Mouse (Mus musculus): ENCODE data around the gene Rab11fip5. TPM values are rescaled to one million over a fixed set of nuclear protein-coding genes. Genes with fewer than 3 reads are reported as not detected.
A peak's percentile ranks its signal among the peaks of the same experiment; 100 is the strongest.

Gene Rab11fip5
- total RNA-seq, 2 experiments from 2014 or later: 81.7 to 82.1 TPM

- DNase-seq (ENCODE audit: low spot score in 2 of 2): peak; percentile 93 to 95
These were observed 290 bp upstream of the Rab11fip5 start for GRCm38 (mm10) chr6:85374734-85375114.

GRCm38 (mm10) chr6:85373066-85373860 lies 1.2 kb downstream of the Rab11fip5 start:
- DNase-seq (ENCODE audit: low spot score in 2 of 2): no peak

DNA sequence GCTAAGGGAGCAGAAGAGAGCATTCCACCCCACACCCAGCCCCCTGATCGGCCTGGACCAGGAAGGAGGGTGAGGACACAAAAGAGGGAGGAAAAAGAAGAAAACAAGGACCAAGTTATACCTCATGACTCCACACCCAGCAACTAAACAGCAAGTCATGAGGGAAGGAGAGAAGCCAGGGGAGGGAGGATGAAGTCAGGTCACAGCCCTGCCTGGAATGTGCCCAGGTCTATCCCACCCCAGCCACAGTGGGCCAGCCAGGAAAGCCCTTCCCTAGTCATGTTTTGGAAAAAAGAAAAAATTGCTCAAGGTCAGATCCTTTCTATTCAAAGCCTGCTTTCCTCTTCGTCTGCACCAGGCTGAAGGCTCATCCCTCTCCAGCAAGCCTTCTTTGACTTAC lies 1.9 kb downstream of the Rab11fip5 start:
- DNase-seq (ENCODE audit: low spot score in 2 of 2): no peak

- DNase-seq (ENCODE audit: low spot score in 2 of 2): no peak
These were observed 2.5 kb downstream of the Rab11fip5 start for GRCm38 (mm10) chr6:85371859-85372405.

DNA sequence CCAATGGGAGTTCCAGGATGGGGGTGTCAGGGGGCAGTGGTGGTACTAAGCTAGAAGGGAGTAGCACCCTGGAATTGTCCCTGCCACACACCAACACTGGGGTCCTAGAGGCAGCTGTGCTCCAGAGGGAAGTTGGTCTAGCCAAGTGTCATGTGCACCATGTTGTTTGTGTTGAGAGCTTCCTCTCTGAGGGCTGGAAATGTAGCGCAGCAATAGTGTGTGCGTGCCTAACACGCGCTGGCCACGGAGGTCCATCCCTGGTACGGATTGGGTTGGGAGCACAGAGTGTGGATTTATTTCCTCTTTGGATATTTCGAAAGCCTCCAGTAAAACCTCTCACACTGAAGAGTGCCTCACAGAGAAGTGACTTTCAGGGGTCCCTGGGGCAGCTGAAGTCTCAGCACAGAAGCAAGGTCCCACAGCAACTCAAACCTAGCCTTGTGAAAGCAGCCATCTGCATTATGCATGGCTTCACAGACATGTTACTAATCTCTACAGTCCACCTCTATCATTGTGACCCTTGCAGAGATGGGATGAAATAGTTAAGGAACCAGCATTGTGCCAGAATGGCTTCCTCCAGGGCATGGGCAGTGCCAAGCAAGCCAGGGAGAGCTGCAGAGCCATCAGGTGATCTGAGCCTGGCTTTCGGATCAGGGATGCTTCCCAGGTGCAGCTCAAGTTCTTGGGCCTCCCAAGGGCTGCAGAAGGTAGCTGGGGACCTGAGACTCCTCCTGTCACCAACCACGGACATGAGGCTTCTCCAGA lies 3.6 kb downstream of the Rab11fip5 start:
- DNase-seq (ENCODE audit: low spot score in 2 of 2): no peak

DNA sequence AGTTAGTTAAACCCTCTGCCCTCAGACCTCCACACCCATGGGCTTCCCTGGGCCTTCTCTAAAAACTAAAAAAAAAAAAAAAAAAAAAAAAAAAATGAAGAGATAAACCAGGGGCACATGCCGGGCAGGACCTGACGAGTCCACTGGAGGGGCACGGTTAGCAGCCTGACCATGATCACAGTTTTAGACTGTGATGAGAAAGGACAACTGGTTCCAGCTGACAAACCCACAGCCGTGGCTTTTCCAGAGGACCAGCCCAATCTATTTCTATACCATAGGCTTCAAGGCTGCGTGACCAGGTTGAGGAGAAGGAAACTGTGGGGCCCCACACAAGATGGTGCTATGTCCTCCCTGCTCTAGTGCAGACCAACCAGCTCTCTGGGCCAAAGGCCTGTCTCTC lies 4.4 kb downstream of the Rab11fip5 start:
- DNase-seq (ENCODE audit: low spot score in 2 of 2): no peak

- DNase-seq (ENCODE audit: low spot score in 2 of 2): no peak
These were observed 5.1 kb downstream of the Rab11fip5 start for GRCm38 (mm10) chr6:85369181-85369860.

GRCm38 (mm10) chr6:85368722-85369121 lies 5.7 kb downstream of the Rab11fip5 start:
- no peak for DNase-seq (ENCODE audit: low spot score in 2 of 2)

GRCm38 (mm10) chr6:85368166-85368565 lies 6.3 kb downstream of the Rab11fip5 start:
- DNase-seq (ENCODE audit: low spot score in 2 of 2): no peak

DNA sequence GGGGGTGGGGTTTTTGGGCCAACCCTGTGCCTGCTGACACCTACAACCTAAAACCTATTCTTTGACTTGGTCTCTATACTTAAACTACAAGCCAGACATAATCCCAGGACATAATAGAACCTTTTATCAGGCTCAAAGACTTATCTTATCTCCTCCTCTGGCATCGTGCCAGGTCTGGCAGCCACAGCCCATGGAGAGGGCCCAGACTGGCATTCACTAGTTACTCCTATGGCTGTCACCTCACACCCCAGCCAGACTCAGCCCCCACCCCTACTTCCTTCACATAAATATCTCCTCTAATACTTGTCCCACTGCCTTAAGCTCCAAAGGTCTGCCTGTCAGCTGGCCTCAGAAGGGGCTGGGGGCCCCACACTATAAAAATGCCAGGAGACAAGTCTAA lies 8.0 kb downstream of the Rab11fip5 start:
- no peak for DNase-seq (ENCODE audit: low spot score in 2 of 2)

GRCm38 (mm10) chr6:85364439-85364838 lies 10.0 kb downstream of the Rab11fip5 start:
- DNase-seq (ENCODE audit: low spot score in 2 of 2): no peak

DNA sequence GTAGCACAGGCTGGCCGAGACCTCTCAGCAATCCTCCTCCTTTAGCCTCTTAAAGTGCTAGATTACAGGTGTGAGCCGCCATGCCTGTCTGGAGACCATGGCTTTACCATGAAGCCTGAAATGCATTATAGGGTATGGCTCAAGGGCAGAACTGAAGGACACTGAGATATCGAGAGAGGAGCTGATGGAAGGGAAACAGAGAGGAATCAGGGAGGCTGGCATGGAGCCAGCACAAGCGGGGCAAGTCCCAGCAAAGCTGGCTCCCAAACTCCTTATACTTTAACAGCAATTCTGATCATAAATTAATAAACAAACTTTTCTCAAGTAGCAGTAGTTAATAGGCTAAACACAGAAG lies 10.6 kb downstream of the Rab11fip5 start:
- no peak for DNase-seq (ENCODE audit: low spot score in 2 of 2)

DNA sequence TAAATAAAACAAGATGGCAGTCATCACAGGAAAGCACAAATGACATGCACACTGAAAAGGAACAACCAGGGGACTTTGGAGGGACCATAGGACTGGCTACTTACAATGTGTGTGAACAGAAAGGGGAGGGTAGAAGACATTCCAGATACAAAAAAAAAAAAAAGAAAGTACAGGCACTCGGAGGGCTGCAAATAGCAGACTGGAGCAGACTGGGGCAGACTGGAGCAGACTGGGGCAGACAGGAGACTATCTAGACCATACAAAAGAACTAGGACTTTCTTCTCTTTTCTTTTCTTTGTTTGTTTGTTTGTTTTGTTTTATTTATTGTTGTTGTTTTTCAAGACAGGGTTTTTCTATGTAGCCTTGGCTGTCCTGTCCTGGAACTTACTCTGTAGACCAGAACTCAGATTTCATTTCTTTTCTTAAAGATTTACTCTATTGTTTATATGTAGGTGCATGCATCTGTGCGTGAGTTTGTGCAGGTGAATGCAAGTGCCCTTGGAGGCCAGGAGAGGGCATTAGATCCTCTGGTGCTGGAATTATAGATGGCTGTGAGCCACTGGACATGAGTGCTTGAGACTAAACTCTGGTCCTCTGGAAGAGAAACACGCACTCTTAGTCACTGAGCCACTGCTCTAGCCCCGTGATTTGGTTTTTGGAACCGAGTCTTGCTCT lies 11.1 kb downstream of the Rab11fip5 start:
- no peak for DNase-seq (ENCODE audit: low spot score in 2 of 2)

DNA sequence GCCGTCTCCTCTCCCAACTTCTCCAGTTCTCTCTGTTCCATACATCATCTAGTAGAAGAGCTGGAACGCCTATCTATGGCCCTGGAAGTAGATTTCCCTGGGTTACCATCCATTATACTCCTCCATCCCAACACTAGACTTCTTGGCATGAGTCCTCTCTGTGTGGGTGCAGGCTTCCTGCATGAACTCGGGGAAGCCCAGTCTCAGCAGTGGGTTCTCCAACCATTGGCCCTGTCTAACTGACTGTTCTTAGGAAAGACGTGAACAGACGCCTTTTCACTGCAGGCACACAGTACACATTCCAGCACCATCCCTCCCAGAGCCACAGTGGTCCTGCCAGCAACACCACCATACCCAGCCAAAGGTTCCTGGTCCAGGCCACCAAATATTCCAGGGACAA lies 11.8 kb downstream of the Rab11fip5 start:
- DNase-seq (ENCODE audit: low spot score in 2 of 2): peak in 1 of 2 experiments; percentile 48

- DNase-seq (ENCODE audit: low spot score in 2 of 2): no peak
These were observed 14.1 kb downstream of the Rab11fip5 start for GRCm38 (mm10) chr6:85360311-85360710.

- no peak for DNase-seq (ENCODE audit: low spot score in 2 of 2)
These were observed 15.6 kb downstream of the Rab11fip5 start for GRCm38 (mm10) chr6:85358877-85359276.

GRCm38 (mm10) chr6:85356682-85357465 lies 17.6 kb downstream of the Rab11fip5 start:
- DNase-seq (ENCODE audit: low spot score in 2 of 2): no peak

DNA sequence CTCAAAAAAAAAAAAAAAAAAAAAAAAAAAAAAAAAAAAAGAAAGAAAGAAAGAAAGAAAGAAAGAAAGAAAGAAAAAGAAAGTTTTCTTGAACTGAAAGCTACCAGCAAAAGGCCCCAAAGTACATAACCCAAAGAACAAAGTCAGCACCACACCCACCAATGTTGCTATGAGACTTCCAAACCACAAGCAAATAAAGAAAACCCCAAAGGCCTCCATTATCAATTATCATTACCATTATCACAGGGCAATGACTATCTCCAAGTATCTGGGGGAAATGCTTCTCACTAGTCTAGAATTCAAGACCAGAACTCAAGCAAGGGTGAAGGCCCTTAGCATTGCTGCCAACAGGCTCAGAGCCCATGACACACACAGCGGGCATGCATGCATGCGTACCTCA lies 18.7 kb downstream of the Rab11fip5 start:
- DNase-seq (ENCODE audit: low spot score in 2 of 2): no peak

DNA sequence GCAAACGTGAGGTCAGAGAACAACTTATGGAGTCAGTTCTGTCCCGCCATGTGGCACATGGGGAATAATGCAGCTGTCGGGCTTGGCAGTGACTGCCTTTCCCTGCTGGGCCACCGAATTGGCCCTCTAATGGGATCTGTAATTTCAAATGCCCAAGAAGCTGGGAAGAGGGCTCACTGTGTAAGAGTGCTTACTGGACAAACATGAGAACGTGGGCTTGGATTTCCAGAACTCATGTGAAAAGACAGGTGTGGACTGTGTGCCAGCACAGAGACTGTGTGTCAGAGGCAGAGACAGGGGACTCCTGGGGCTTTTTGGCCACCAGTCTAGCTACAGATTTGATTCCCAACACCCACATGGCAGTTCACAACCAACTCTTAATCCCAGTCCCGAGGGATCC lies 19.7 kb downstream of the Rab11fip5 start:
- DNase-seq (ENCODE audit: low spot score in 2 of 2): no peak

- DNase-seq (ENCODE audit: low spot score in 2 of 2): no peak
These were observed 20.7 kb downstream of the Rab11fip5 start for GRCm38 (mm10) chr6:85353706-85354105.

Data from left cerebral cortex, adult 18-20 months (tissue).